Mouse (Mus musculus): ENCODE measurements around the gene Rassf2.

Gene Rassf2

DNA sequence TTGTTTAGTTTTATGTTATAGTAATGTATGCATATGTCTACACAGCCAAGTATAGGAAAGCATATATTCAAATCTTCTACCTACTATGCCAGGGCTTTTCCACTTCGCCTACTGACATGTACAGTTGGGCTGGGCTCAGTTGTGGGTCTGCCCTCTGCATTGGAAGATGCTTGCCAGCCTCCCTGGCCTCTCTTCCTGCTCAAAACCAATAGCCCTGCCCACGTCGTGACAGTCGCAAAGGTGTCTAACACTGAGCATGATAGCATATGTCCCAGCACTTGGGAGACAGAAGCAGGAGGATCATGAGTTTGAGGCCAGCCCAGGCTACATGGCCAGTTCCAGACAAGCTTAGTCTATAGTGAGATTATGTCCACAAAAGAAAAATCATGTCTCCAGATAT lies 16.9 kb downstream of the Rassf2 start:
- in situ Hi-C loops (cut with MboI; ENCODE audit: low pct_unique_long_range_greater_than_20kb in 1 of 2, low sequenced_read_pairs in 2 of 2, unreplicated experiment in 1 of 2), result no loop called here

DNA sequence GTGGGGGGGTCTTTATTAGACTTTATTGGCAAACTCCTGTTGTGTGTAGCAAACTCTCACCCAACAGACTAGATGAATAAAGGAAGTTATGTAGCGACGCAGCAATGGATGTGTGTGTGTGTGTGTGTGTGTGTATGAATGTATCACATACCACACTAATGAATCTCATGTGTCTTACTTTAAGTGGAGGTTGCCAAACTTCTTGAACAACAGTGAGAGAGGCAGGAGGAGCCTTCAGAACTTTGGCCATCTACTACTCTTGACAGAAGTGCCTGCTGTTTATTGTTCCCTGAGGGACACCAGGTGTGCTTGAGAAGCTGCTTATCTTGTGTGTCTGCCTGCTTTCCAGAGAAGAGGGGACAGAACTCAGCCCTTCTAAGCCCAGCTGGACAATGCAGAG lies 19.3 kb downstream of the Rassf2 start:
- in situ Hi-C loops (cut with MboI; ENCODE audit: low pct_unique_long_range_greater_than_20kb in 1 of 2, low sequenced_read_pairs in 2 of 2, unreplicated experiment in 1 of 2), result no loop called here

DNA sequence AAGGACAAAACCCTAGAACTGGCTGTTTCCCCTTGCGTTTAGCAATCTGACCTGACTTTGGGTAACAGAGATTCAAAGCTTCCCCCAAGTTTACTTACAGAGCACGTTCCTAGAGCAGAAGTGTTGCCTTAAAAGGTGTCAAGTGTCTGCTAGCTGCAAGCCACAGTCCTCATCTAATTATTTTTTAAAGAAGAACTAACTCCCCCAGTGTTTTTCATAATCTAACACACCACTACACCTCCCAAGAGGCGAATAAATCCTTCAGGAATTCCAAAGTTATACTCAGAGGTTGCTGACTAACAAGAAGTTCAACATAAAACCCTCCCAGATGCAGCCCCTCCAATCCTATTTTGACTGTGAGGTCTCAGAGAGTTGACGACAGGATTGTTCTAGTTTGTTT lies 21.9 kb downstream of the Rassf2 start:
- in situ Hi-C loops (cut with MboI; ENCODE audit: low pct_unique_long_range_greater_than_20kb in 1 of 2, low sequenced_read_pairs in 2 of 2, unreplicated experiment in 1 of 2), result no loop called here

DNA sequence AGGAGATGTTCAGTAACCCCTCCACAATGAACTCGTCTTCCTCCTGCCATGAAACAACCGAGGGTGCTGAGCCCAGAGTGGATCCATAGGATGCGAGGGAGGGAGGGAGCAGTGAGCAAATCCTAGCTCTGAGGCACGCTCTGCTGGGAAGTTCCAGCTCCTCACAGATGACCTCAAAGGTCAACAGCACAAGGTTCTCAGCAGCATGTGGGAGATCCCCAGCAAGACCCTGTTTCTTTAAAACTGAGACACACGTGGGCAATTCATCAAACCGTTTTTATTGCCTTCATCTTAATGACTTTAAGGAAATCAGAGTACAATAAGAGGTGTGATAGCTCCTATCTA lies 22.6 kb downstream of the Rassf2 start:
- in situ Hi-C loops (cut with MboI; ENCODE audit: low pct_unique_long_range_greater_than_20kb in 1 of 2, low sequenced_read_pairs in 2 of 2, unreplicated experiment in 1 of 2), result no loop called here

DNA sequence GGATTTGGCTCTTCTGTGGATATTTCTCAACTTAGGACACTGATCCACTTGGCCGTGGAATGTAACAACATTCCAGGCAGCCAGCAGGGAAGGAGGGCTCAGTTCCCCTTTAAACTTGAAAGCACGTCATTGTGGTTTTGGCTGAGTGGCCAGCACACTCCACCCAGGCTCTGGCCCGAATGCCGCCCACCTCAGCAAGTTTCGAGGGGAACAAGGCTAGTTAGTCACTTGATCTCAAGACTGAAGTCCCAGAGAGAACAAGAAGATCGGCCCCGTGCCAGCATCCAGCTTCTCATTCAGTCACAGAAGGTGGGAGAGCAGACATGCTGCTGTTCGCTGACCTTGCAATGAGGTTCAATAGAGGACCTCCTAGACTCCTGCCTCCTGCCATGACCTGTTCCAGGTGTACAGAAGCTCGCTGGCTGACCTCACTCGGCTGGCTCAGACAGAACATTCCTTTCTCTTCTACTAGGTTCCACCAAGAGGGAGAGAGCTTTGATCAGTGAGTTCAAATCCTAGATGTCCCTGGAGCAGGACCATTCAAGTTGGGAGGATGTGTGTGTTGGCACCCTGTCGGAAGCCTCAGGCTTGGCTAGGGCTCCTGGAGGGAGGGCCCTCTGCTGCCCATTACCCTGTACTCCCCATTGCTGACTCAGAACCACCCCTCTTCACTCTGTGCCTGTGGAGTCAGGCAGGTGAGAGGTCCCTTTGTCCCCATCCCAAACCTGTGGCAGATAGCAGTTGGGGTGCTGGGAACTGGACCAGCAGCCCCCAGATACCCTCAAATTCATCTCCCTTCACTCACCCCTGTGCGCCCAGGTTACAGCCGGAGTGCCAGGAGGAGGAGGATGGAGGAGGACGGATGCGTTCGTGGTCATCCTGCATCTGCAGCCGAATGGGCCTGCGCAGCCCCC lies 23.2 kb downstream of the Rassf2 start:
- in situ Hi-C loops (cut with MboI; ENCODE audit: low pct_unique_long_range_greater_than_20kb in 1 of 2, low sequenced_read_pairs in 2 of 2, unreplicated experiment in 1 of 2), result no loop called here

DNA sequence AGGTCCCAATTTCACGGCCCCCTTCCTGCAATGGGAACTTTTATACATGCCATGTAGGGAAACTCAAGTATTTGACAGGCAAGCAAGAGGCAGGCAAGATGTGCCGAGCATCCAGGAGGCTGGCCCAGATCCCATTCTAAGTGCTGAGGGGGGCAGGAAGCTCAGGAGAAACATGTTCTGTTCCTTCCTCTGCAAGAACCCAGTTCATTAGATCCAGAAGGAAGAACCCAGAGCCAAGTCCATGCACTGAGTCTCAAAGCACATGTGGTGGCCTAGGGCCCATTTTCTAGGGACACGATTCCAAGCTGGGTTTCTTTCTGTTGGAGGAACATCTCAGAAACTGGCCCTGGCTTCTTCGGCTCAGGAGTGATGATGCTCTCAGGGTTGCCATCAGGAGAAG lies 24.6 kb downstream of the Rassf2 start:
- in situ Hi-C loops (cut with MboI; ENCODE audit: low pct_unique_long_range_greater_than_20kb in 1 of 2, low sequenced_read_pairs in 2 of 2, unreplicated experiment in 1 of 2), result no loop called here

DNA sequence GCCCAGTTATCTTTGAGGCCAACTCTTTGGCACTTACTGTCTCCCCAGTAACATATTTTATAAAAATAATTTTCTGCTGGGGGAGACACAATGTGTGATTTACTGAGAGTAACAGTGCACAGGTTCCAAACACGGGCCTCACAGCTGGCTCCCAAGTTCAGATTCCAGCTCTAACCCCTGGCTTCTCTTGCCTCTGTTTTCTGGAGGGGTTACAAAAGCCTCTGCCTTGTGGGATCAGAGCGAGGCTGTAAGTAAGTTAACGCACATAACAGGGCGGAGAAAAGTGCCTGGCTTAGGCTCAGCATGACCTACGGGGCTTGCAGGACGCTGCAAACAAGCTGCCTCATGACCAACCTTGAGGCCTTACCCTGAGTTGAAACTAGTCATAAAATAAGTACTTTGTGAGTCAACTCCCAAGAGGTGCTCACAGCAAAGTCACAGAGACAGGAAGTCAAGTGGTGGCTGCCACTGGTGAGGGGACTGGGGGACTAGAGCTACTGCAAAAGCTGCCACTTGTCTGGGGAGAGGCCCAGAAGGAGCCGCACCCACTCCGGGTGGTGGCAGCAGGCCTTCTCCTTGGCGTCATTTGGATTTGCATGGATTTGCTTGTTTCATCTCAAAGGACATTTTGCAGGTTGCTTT lies 25.4 kb downstream of the Rassf2 start:
- in situ Hi-C loops (cut with MboI; ENCODE audit: low pct_unique_long_range_greater_than_20kb in 1 of 2, low sequenced_read_pairs in 2 of 2, unreplicated experiment in 1 of 2), result no loop called here

DNA sequence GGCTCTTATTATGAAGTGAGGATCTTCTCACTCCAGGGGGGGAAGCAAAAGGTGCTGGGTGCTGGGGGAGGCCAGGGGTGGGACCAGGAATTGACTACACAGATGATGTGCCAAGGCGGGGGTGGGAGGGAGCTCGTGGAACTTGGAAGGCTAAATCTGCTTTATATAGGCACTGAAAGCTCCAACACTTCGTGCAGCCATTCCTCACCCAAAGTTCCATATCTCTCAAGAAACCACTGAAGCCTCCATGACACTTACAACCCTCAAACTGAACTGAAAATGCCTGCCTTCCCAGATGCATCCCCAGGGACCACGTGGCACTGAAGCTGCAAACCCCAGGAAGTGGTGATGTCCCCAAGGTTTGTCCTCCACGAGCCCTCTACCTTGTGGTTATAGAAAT lies 26.1 kb downstream of the Rassf2 start:
- in situ Hi-C loops (cut with MboI; ENCODE audit: low pct_unique_long_range_greater_than_20kb in 1 of 2, low sequenced_read_pairs in 2 of 2, unreplicated experiment in 1 of 2), result no loop called here

DNA sequence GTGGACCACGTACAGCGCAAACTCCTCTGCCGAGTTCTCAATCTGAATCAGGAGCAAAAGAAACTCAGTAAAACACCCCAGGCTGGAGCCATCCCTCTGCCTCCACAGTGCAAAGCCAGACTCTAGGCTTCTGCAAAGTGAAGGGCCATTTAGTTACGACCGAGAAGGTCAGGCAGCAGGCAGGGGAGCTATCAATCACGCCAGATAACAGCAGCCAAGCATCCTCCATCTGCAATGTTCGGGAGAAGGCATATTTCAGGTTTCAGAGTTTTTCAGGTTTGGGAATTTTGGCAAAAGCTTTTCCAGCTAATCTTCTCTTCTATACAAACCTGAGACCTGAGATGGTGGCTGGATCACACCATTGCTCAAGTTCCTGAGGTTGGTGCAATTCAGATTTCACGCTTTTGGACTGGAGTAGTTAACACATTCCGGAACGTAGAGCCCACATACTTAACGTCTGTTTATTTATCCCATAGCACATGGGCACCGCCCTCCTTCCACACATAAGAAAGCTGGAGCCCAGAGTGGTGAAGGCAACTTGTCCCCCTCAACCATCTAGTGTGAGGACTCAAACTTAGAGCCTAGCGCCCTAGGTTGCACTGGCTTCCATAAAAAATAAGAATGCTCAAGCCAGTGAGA lies 28.2 kb downstream of the Rassf2 start:
- in situ Hi-C loops (cut with MboI; ENCODE audit: low pct_unique_long_range_greater_than_20kb in 1 of 2, low sequenced_read_pairs in 2 of 2, unreplicated experiment in 1 of 2), result no loop called here

DNA sequence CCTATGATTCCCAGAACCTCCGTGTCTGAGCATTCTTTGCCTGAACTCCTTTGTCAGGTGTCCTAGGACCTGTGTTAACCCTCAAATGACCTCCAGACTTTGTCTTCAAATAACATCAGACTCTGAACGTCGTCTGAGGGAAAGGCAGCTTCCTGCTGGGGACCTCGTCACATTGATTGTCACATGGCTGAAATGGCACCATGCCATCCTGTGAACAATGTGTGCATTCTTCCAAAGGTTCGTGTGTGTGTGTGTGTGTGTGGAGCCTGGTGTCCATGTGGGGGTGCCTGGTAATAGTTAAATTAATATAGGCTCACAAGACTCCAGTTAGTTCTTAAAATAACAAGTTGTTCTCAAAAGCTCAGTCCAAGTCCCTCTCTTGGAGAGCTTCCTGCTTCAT lies 32.7 kb downstream of the Rassf2 start:
- in situ Hi-C loops (cut with MboI; ENCODE audit: low pct_unique_long_range_greater_than_20kb in 1 of 2, low sequenced_read_pairs in 2 of 2, unreplicated experiment in 1 of 2), result loop anchor here in 1 of 2 experiments (25.0 kb wide), 1 partner anchor 240 kb away; the partner anchor contains the start of gene Tmem230

DNA sequence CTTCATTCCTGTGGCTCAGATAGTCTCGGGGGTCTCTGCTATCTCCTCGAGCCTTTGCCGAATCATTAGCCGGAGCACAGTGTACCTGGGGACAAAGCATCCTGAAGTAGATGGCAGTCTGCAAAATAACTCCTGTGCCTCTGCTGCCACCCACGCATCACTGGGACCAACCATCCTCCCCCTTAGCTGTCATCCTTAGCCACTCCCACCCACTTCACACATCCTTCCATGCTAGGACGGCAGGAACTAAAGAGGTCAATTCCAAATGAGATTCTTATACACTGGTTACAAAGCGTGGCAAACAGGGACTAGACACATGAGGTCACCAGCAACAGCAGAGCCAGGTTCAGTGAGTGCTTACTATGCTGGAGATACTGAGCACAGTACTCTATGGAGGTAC lies 33.7 kb downstream of the Rassf2 start:
- in situ Hi-C loops (cut with MboI; ENCODE audit: low pct_unique_long_range_greater_than_20kb in 1 of 2, low sequenced_read_pairs in 2 of 2, unreplicated experiment in 1 of 2), result loop anchor here in 1 of 2 experiments (25.0 kb wide), 1 partner anchor 241 kb away; the partner anchor contains the start of gene Tmem230

DNA sequence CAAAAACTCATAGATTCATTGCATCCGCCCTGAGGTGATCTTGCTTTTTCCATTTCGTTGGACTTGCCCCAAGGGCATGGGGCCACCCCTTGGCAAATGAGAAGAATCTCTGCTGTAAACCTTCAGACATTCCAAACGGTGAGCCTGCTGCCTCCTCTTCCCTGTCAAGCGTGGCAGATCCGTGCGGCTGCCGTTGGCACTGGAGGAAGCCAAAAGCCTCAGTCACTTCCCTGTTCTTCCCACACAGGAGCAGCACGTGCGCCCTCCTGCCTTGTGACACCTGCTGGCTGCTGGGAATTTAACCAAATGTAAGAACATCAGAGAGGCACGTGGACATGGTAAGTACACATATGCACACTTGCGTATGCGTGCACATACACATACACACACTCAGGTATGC lies 34.3 kb downstream of the Rassf2 start:
- in situ Hi-C loops (cut with MboI; ENCODE audit: low pct_unique_long_range_greater_than_20kb in 1 of 2, low sequenced_read_pairs in 2 of 2, unreplicated experiment in 1 of 2), result loop anchor here in 1 of 2 experiments (25.0 kb wide), 1 partner anchor 242 kb away; the partner anchor contains the start of gene Tmem230

DNA sequence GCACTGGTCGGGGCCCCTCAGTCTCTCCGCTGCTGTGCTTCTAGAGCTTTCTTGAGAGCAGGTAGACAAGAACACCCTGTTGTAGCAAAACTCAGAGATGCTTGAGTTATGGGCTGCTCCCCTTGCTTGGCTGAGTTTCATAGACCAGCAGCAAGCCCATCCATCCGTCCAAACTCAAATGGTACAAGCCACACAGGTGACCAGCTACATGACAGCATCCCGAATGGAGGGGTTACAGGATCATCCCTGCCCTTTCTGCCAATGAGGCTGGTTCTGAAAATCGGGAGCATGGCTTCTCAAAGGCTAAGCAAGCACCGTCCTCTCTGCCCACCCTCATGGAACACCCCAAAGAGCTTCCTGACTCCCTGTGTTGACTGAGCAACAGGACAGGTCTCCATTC lies 35.1 kb downstream of the Rassf2 start:
- in situ Hi-C loops (cut with MboI; ENCODE audit: low pct_unique_long_range_greater_than_20kb in 1 of 2, low sequenced_read_pairs in 2 of 2, unreplicated experiment in 1 of 2), result loop anchor here in 1 of 2 experiments (25.0 kb wide), 1 partner anchor 242 kb away; the partner anchor contains the start of gene Tmem230

DNA sequence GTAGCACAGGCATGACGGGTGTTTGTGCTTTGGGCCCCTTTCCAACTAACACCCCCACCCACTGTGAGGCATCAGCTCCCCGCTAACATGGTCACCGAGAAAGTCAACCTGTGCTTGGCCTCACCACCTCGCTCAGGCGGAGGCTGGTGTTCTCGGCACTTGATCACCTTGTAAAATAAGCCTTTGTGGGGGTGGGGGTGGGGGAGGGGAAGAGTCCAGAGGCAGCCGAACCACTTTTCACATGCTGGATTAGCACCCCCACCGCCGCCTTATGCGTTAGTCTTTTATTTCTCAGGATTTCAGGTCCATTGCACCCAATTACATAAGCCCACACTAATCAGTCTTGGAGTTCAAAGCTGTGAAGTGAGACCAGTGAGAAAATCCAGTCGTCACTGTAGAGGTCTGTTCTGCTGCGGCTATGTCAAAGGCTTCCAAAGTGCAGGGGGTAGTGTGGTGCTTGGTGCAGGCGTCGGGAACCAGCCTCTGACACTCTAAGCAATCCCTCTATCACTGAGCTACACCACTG lies 36.4 kb downstream of the Rassf2 start:
- in situ Hi-C loops (cut with MboI; ENCODE audit: low pct_unique_long_range_greater_than_20kb in 1 of 2, low sequenced_read_pairs in 2 of 2, unreplicated experiment in 1 of 2), result loop anchor here in 1 of 2 experiments (25.0 kb wide), 1 partner anchor 244 kb away; the partner anchor contains the start of gene Tmem230

DNA sequence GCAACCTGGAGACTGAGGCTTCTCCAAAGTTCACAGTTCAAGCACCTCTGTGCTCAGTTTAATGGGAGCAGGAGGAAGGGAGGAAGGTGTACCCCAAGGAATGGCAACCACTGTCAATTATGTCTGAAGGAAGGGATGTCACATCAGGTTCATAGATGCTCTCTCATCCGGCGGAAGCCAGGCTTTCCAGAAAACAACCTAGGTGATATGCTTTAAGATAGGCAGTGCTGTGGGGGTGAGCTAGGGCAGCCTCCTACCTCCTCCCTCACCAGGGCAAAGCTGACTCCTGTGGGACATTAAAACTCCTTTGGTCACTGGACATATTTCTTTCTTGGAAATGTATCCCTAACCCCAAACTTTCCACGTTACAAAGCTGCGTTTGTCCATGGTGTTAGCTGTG lies 36.9 kb downstream of the Rassf2 start:
- in situ Hi-C loops (cut with MboI; ENCODE audit: low pct_unique_long_range_greater_than_20kb in 1 of 2, low sequenced_read_pairs in 2 of 2, unreplicated experiment in 1 of 2), result loop anchor here in 1 of 2 experiments (25.0 kb wide), 1 partner anchor 244 kb away; the partner anchor contains the start of gene Tmem230

DNA sequence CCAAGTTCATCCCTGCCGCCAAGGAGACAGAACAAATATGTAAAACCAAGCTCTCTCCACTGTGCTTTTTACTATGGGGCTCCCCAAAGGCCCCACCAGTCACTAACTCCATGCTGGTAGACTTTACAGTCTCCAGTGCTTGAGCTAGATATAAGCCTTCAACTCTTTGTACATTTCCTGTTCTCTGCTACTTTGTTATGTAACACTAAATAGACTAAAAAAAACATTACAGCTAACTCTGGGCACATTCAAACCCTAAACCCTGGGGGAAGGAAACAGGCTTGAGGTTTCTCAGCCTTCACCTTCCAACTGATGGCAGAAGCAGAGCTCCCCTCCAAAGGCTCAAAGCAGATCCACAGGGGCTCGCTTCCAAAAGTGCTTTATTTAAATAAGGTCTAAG lies 37.6 kb downstream of the Rassf2 start:
- in situ Hi-C loops (cut with MboI; ENCODE audit: low pct_unique_long_range_greater_than_20kb in 1 of 2, low sequenced_read_pairs in 2 of 2, unreplicated experiment in 1 of 2), result loop anchor here in 1 of 2 experiments (25.0 kb wide), 1 partner anchor 245 kb away; the partner anchor contains the start of gene Tmem230

DNA sequence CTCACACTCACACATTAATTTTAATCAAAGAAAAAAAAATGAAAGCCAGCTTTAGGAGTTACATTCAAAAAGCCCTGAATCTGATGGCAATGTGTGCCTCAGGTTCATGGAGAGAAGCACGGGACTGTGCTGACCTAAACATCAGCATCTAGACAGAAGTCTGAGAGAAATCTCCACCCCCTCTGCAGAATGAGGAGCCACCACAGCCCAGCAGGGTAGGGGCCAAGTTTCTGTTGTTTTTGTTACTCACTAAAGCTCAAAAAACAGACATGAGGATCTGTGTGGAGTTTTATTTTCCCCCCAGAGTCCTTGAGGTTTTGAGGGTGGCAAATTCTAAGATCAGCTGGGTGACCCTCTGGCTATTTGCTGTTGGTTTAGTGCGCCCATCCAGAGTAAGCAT lies 41.5 kb downstream of the Rassf2 start:
- in situ Hi-C loops (cut with MboI; ENCODE audit: low pct_unique_long_range_greater_than_20kb in 1 of 2, low sequenced_read_pairs in 2 of 2, unreplicated experiment in 1 of 2), result loop anchor here (10.0 to 25.0 kb wide), 2 partner anchors 146 to 249 kb away; partner anchors contain the start of gene Tmem230 (in 1 of the 2)

DNA sequence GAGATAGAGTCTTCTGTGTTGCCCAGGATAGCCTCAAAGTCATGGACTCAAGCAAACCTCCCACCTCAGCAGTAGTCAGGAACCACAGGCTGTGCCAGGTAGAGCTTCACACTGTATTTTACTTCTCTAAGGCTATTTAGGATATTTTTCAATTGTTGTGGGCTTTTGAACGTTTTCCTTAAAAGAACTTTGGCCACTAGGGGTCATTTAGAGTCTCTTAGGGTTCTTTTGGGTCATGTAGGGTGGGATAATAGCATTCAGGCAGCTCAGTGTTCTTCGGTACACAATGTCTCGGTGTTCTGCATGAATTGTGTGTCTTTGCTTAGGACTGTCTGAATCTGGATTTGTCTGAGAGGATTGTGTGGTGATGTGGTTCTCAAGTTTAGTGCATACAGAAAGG lies 42.1 kb downstream of the Rassf2 start:
- in situ Hi-C loops (cut with MboI; ENCODE audit: low pct_unique_long_range_greater_than_20kb in 1 of 2, low sequenced_read_pairs in 2 of 2, unreplicated experiment in 1 of 2), result loop anchor here (10.0 to 25.0 kb wide), 2 partner anchors 147 to 249 kb away; partner anchors contain the start of gene Tmem230 (in 1 of the 2)

All from mouse embryonic stem cell (cell line).